Mouse (Mus musculus) thymus, postnatal 4 days (tissue): ENCODE data around the gene Uaca.
A peak's percentile ranks its signal among the peaks of the same experiment; 100 is the strongest.

Experiments used
- DNase-seq: peaks from one replicate; pipeline ENCODE4 v3.0.0; 2021

The Uaca gene

DNA sequence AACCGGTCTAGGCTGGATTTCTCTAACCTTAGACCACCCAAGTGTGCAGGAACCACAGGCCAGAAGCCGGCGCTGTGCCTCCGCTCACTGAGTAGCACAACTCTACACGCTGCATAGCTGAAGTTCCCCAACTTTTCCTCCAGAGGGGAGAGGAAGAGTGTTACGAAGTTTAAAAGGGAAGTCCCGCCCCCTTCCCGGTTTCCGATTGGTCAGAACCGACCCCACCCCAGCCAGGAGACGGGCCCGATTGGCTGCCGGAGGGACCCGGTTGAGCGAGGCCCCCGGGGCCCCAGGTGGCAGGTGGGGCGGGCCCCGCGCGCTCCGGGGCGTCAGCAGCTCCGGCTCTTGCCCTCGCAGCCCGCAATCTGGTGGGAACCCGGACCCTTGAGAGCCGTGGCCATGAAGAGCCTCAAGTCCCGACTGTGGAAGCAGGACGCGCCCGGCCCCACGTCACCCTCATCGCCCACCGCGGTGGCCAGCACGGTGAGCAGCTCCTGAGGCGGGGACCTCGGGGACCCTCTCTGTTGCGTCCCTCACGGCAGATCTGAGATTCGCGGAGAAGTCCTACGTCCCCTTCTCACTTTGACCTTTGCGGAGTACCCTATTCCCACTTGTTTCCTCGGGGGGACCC lies at the start of gene Uaca:
Uaca (plus strand) TSS at position 333 of the 631 bp plus-strand sequence.
- DNase-seq, result peak; percentile 77

DNA sequence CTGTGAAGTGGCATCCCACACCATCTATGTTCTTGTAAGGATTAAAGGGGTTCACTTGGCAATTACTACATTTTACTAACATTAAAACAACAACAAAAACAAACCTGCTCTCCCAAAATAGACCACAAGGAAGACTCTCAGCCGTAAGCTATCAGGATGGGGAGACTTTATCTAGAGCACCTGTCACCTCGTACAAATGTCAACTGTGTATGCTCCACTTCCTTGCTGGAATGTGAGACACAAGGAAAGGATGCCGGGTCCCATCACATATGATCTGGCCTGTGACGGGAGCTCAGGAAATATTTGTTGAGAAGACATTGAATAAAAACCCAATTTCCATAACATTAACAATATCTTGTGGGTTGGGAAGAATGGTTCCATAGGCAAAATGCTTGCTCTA lies 49.4 kb upstream of the Uaca start:
- DNase-seq, result no peak

DNA sequence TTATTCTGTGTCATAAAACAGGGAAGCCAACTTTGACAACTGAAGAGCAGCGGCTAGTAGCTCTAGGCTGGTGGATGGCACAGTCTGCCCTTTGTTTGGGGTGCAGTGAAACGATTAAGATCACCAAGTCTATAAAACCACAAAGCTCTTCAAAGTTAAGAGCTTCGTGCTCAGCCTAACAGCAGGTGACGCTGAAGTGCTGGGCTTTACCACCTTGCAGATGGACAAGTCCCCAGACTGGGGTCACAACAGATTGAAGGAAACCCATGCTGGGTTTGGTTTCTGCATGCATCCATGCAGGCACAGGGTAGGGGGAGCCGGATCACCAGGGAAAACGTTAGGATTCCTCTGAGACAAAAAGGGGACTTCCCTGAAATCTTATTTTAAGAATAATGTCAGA lies 47.8 kb upstream of the Uaca start:
- no peak for DNase-seq

DNA sequence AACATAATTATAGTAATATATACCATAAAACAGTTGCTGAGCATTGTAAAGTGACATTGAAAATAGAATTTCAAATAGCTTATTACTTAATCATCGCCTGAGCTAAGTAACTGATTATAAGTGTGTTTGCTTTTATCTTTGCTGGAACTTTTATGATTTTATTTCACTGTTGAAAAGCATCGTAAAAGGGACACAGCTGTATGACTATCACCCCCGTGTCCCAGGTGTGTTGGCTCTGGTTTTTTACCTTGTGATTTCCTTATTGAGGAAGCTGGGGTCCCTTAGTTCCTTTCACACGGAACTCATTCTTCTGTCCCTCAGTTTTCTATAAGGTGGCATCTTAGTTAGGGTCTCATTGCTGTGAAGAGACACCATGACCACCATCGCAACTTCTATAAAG lies 46.7 kb upstream of the Uaca start:
- DNase-seq, result no peak

DNA sequence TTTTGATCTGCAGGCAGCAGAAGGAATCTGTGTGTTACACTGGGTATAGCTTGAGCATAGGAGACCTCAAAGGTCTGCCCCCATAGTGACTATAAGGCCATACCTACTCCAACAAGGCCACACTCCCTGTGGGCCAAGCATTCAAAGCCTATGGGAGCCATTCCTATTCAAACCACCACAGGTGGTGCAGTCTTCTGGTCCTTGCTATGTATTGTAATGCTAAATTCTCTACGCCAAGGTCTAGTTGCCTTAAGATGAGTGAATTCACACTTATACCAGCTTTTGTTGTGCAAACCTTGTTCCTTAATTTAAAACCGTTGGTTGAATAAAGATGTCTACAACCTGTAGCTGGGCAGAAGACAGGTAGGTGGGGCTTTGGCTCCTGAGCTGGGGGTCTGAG lies 46.2 kb upstream of the Uaca start:
- DNase-seq, result no peak

DNA sequence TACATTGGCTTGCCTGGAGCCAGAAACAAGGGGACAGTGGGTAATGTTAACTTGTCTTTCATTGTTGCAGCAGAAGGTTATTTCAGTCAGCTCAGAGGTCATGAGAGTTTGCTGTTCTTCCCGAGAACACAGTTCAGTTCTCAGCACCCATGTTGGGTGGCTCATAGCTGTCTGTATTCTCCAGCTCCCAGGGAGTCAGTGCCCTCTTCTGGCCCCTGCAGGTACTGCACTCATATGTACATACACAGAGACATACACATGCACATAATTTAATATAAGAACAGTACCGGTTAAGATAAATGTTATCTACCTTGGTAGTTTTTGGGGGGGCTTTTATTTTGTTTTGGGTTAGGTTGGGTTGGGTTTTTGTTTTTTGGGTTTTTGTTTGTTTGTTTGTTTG lies 45.2 kb upstream of the Uaca start:
- DNase-seq, result peak; percentile 39

DNA sequence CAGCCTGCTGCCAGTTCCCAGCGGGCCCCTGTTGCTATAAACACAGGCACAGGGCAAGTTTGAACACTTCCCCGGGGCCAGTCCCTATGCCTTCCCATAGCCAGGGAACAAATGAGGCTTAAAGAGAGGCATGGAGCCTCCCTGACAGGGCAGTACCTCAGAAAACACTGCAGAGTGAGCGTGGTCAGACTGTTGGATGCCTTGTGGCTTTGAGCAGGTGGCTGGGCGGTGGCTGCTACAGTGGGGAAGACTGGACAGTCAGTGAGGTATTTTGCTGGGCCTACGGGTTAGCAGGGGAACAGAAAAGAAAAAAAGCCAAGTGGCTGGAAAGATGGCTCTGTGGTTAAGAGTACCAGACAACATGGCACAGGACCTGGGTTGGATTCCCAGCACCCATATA lies 43.2 kb upstream of the Uaca start:
- DNase-seq, result no peak

DNA sequence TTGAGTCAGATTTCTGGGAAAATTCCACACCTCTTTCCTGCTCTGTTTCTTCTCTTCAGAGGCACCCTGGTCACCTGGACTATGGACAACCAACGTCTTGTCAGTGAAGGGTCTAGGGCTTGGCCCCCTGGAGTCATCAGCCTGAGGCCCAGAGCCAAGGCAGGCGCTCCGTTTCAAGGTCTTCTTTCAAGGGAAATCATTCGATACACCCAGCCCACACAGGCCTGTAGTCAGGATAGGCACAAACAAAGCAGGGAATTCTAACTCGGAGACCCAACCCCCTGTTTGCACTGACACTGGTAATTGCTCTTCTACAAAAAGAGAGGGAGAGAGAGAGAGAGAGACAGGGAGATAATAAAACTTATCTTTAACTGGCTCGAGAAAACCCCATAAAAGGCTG lies 42.4 kb upstream of the Uaca start:
- DNase-seq, result no peak

DNA sequence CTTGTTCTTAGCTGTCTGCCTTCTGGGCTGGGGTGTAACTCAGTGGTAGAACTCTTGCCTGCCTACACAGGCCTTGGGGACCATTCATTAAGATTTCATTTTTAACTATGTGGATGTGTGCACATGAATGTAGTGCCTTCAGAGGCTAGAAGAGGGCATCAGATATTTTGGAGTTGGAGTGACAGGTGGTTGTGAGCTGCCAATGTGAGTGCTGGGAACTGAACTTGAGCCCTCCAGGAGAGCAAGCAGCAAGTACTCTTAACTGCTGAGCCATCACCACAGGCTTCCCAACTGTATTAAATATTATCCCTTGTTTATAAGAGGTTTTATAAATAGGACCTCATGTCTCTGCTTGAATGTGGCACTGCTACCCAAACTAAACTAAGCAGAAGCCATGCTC lies 41.7 kb upstream of the Uaca start:
- no peak for DNase-seq

DNA sequence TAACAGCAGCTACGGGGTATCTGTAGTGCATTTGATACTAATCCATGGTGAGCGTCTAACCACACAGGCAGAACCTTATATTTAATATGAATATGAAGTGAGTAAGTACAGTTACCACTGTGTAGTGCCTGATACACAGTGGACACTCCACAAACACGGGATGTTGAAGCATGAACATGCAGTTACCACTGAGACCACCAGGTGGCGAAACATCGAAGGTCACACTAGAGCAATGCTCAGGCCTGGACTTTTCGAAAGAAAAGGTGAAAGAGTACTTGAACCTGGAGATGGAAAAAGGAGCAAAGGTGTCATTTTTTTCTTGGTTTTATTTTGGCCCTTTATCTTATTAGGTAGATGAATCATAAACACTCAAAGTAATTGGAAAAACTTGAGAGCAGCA lies 38.1 kb upstream of the Uaca start:
- DNase-seq, result peak; percentile 88

DNA sequence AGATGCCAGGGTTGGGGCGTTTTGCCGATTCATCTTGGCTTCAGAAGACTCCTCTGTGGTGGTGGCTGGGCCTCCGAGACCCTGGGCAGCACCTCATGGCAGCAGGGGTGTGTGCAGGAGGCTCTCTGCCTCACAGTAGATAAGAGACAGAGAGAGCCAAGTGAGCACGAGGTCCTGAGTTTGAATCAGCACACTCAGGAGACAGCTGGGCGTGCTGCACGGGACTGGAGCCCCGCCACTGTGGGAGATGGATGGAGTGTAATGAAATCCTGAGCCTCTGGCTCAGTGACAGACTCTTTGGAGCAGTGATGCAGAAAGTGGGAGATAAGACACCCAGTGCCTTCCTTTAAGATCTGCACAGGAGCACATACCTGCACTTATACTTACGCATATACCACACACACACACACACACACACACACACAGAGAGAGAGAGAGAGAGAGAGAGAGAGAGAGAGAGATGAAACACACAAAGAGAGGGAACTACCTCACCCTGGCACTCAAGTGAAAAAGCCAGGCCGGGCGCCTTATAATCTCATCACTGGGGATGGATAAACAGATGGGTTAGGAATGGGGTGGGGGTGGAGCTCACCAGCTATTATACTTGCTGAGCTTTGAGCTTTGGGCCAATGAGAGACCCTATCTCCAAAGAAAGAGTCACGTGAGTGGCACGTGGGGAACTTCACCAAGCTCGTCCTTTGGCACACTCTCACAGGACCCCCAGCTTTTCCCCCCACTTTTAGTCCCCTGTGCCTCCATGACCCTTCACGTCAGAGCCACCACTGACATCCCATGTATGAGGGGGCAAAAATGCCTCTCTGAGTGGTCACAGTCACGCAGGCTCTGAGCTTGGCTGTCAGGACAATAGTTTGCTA lies 37.2 kb upstream of the Uaca start:
- no peak for DNase-seq

DNA sequence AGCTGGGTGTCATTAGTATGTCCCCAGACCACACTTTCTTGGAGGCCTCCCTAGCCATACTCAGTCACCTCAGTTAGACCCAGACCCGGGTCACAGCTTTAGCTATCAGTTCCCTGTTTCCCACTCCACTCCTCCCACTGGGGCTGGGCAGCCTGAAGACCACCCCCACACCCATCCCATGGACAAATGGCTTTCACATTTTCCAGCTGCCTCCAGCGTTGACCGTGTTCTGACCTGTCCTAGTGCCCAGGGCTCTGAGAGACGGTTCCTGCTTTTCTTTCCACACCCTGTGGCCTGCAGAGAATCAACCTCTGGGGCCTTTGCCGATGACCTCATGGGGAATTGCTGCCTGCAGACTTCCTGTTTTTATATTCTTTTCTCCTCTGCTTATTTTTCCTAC lies 36.5 kb upstream of the Uaca start:
- no peak for DNase-seq

DNA sequence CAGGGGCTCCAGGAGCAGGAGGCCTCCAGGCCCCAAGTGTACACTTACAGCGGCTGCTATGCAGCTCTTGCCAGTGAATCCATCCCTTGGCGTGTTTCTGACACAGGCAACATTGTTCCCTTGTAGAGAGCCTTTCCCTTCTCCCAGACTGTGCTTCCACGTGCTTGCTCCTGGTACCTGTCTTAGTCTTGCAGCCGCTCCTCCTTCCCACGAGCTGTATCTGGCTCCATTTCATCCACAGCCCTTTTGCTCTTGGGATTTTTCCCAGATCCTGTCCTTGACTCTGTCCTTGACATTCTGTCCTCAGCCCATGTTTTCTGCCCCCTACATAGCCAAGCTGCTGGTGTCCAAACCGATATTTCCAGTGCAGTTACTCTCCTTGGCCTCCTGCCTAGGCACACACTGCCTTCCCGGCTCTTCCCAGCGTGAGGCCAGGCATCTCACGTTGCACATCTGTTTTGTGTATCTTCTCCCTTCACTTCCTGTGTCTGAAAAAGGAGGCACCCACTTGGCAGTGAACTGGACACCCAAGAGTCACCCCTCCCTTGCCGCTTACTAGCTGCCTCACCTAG lies 34.8 kb upstream of the Uaca start:
- no peak for DNase-seq

DNA sequence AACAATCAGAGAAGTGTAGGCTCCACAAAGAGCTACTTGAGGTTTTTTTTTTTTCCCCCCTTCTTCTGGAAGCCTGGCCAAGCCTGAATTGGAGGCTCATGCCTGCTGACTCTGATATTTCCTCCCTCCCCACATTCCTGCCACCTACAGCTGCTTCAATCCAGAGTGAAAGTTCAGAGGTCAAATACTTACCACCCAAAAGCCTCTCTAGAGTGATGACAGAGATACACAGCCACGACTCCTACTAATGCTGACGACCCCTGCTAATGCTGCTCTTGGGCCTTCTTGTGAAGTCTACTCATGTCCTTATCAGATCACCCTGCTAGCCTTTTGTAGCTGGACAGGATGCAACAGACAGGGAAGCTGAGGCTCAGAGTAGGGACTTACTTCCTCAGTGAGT lies 29.2 kb upstream of the Uaca start:
- no peak for DNase-seq

DNA sequence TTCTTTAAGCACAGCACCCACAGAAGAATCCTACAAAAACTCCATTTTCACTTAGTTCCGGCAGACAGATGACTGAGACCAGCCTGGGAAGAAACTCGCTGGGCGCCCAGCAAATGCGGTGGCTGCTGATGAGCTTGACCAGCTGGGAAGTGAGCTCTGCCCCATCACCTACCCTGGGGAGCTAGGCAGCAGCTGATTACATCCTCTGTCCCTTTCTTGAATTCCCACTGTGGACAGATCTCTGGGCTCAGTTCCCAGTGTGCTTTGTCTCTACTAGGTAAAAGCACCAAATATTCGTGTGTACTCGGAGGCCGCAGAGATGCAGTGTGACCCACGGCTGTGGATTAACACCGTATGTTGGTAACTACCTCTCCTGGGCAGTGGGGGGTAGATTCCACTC lies 25.9 kb upstream of the Uaca start:
- DNase-seq, result peak; percentile 20

DNA sequence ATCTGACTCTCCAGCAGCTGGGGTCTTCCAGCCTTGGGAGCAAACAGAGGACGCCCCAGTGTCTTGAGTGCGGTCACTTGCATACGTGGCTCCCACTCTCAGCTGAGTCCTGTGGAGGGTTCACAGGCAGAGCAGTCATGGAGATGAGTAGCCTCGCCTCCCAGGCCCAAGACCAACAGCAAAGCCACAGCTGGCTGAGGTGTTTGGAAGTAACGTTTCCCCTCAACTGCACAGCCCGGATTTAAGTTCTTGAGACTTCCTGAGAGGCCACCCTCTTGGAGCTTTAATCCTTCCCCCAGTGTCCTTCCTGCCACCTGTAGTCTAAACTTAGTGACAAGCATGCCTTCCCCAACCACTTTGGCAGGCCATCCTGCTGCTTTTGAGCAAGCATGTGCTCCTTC lies 24.6 kb upstream of the Uaca start:
- DNase-seq, result peak; percentile 58

DNA sequence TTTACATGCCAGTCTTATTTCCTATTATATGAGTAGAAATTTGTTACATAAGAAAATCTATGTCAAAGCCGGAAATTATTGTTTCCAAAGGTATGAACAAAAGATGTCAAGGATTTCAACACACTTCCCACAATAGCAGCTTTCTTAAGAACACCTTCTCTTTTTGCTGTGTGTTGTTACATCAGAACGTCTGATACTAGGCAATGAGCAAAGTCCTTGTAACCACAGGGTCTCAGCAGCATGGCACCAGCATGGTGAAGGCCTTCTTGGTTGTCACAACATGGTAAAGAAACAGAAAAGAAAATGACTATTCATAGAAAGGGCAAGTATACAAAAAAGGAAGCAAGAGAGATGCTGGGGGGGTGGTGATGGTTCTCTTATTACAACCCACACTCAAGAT lies 20.6 kb upstream of the Uaca start:
- no peak for DNase-seq

DNA sequence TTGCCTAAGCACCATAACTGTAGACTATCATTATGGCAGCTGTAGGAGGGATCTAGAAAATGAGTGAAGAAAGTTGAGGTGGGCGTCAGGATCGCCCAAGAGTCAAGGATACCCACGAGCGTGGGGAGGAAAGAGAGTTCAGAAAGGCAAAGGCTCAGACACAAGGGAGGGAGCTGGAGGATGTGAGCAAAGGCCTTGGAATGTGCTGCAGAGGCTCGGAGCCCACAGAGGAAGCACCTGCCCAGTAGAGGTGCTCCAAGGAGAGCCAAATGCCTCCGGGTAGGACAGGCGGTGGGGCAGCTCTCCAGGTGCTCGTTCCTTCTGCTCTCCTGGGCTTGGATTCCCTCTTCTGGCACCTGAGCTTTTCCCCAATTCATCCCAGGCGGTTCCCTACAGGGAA lies 17.4 kb upstream of the Uaca start:
- DNase-seq, result no peak

DNA sequence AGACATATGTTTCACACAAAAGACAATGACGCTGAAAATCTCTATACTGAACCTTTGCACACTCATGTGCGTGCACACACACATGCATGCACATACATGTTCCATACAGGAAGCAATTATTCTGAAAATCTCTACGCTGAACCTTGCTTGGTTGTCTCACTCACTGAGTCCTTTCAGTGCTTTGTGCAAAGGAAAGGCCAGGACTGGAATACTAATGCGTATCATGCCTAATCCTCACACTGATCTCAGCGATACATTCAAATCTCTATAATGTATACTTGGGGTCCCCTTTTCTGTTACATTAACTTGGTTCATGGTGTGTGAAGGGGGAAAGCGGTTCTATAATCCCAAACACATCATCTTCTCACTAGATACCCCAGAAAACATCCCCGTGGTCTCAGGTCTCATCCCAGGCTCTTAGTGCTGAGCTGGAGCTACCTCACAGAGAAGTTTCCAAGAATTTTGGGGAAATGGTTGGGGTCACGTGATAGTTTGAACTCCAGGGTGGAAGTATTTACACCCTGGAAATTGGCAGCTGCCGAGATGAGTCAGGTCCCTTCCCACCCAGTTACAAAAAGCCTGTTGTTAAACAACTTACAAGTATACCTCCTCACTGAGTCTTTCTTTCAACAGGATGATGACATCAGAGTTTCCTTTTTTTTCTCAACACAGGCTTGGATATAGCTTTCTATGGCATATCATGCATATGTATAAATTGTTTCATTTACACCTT lies 12.1 kb upstream of the Uaca start:
- DNase-seq, result no peak

DNA sequence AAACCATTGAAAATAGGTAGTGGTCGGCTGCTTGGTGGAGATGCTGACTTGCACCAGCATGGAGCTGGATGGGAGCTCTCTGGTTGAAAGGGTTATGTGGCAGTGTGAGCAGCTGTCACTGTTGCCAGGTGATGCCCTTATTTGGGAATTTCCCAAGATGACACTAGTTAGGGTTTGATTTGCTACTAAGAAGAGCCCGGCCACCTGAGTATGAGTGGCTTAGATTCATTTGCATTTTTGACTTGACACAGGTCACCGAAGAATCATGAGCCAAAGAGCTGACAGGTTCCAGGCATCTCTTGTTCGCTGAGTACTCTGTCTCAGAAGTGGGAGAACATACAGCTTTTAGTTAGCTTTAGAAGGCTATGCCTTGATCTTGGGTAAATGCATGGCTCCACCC lies 9.3 kb upstream of the Uaca start:
- no peak for DNase-seq

DNA sequence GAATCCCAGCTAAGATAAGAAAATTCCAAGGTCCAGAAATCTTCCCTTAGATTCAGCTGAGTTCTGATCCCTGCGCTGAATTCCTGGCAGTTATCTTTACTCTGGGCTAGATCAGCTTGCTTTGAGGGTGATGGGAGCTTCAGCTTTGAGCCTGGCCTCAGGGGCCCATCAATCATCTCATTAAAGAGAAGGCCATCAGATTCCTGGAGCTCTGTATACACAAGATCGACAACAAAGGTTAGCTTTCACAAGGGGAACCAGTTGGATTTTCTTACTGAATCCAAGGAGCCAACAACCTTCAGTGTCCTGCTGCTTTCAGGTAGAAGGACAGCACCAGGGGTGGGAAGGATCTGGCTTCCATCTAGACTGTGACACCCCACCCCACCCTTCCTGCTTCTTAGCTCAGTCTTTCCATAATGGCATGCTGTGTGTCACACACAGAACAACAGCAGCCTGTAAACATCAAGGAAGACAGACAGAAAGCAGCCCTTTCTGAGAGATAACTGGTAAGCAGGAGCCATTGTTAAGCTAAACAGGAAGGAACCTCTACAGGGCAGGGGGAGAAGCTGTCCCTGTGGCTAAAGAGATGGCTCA lies 6.7 kb upstream of the Uaca start:
- DNase-seq, result no peak

DNA sequence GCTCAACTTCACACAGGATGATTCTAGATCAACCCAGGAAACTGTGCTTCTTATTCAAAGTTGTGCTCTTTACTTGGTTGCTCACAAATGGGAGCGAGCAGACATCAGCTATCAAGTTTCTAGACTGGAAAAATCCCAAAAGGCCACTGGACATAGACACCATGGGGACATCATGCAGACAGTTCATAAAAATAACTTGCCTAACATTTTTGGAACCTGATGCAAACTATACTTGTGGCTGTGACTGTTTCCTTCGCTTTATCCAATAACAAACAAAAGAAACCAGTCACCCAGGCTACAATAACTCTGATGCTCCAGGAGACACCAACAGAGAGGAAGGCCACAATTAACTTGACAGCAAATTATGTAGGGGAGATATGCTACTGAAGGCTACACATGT lies 4.1 kb upstream of the Uaca start:
- no peak for DNase-seq

DNA sequence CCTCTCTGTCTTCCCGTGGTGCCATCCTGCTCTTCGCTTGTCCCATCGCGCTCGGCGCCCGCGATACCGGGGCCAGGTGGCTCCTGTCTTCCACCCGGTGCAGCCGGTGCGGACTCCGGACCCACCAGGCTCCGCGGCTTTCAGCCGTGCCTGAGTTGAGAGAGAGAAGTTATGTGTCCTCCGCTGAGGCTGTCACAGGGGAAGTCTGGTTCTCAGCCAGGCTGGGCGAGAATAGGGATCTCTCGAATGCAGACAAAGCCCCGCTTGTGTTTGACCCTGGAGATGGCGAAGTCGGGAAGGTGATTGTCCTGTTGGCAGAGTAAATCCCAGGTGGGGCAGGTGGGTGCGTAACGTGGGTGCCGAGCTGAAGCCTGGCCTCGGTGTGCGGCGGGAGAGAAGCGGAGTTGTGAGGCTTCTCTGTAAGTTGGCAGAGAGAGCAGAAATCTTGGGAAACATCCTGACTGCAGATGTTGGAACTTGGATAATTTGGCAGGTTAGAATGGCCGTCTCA lies 554 bp downstream of the Uaca start:
- DNase-seq, result peak; percentile 67
